Mouse (Mus musculus) testis, postnatal 10 days (tissue): ENCODE results near the gene Pex19.
A peak's percentile ranks its signal among the peaks of the same experiment; 100 is the strongest.

Source experiments
- DNase-seq: peaks from one replicate; pipeline ENCODE4 v3.0.0; 2021; ENCODE audit warnings: low spot score

Gene Pex19

DNA sequence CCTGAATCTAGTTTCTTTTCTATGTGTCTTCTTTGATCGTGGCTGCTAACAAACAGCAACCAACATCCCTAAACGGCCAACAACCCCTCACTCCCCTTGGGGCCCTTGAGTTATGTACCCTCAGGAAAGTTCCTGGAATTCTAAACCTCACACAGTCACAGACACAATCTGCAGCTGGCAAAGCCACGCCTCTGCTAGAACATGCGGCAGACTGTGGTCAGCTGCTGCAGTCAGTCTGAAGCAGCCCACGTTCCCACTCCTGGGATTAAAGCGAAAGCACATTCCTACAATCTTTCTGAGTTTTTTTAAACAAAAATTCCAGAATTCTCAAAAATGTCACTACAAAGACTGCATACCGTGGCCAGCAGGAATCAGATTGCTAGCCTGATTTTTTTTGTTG is 7.0 kb downstream of the Pex19 start:
- no peak for DNase-seq

DNA sequence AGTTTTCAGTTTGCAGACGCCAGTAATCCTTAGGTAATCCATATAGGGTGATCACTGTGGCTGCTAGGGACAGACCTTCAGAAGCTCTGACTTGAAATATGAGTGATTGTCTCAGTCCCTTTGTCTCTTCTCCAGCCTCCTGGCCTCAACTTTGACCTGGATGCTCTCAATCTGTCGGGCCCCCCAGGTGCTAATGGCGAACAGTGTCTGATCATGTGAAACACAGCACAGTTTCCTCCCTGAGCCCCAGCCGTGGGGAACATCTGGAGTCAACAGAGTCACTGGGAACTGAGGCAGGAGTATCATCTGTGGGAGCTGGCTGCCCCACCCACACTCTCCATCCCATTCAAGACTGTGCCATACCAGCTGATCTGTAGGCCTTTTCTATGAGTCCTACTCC is 7.5 kb downstream of the Pex19 start:
- DNase-seq = no peak

DNA sequence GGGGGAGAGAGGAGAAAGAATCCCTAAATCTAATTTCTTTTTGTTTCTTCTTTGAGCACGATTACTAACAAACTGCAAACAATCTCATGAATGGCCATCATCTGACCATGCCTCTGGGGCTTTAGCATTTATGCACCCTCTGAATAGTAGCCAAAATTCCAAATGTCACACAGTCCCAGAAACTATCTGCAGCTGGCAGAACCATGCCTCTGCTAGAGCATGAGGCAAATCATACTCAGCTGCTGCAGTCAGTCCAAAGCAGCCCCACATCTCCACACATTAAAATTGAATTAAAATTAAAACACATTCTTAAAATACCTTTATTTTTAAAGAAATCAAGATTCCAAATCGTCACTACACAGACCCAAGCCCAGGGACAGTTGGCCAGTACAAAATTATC is 13.6 kb downstream of the Pex19 start:
- DNase-seq = no peak

DNA sequence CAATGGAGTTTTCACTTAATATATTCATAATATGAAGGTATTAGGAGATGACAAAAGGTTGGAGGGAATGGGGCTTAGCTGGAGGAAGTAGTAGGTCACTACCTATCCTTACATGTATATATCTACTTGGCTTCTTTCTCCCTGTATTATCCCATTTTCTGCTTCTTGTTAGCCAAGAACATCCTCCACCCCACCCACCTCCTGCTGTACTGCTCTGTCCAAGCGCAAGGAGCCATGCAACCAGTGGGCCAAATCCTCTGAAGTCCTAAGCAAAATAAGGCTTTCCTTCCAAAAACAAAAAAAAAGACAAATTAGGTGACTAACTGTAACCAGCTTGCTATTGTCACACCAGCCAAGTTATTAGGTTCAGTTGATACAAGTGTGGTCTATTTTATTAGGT is 14.3 kb downstream of the Pex19 start:
- no peak for DNase-seq

DNA sequence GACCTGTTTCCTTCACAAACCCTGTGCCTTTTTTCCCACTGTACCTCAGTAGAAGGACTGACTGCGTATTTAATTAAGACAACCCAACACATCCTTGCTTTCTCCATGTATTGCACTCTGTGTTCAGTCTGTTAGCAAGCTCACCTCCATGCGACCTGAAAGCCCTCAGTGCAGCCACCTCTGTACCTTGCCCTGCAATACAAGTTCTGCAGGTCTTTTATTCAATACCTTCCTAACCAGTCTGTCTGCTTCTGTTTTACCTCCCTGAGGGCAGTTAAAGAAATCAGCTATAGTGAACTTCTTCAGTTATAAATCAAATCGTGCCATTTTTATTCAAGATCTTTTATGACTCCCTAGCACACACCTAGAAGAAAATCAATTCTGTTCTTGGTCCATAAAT is 15.0 kb downstream of the Pex19 start:
- no peak for DNase-seq

DNA sequence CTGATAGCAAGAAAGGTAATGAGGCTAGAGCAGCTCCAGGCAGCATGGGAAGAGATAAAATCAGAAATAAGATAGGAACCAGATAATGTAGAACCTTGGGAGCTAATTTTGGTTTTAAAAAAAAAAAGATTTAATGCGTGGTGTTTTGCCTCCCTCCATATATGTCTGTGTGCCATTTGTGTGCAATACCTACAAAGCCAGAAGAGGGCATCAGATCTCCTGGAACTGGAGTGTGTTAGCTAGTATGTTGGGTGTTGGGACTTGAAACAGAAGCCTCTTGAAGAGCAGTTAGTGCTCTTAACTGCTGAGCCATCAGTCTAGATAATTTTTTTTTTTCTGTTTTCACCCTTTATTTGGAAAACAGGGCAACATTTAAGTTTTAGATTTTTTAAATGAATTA is 17.0 kb downstream of the Pex19 start:
- DNase-seq = peak; percentile 63

DNA sequence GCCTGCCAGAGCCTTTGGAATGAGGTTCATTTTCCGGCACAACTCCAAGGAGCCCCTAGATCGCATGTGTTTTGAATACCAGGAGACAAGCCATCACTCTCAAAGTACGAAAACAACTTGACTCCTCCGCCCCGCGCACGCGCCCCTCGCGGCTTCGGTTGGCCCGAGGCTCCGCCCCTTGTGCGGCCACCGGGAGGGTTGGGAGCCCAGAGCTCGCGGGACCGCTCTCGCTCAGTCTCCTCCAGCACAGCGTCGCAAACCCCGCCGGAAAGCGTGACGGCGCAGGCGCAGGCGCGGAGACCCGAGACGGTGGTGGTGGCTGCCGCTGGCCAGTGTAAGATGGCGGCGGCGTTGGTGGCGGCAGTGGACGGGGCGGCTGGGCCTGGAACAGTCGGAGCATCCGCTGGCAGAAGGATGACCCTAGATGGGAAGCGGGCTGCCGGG is 21.3 kb downstream of the Pex19 start, which contains the start of gene Dcaf8:
Dcaf8 (plus strand) TSS at position 250 of the 444 bp plus-strand sequence.
- DNase-seq = peak; percentile 98

DNA sequence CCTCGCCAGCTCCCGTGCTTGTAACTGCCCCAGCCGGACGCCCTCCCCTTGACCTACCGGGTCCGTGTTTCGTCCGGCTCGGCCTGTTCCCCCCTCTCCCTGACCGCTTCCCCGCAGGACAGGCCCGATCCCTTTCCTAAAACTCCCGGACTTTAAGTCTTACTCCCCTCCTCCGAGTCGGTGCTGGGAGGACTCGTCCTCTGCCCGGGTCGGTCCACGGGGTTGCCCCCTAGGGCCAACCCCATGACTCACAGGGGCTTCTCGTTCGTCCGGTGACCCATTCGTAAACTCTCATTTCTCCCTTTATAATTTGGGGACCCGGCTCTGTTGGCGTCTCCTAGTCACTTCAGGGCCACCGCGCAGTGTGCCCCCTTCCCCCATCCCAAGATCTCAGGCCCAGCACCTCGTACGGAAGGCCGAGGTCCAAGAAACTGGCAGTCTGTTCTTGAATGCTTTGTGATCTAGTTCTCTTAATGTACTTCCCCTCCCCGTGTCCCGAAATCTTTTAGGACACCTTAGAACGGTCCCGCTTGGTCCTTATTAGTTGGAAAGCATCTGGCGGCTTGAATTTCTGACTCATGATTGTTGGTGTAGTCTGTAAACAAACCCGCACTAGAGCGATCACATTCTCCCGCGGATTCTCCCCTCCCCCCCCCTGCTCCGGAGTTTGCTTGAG is 21.9 kb downstream of the Pex19 start:
- peak; percentile 66 for DNase-seq

DNA sequence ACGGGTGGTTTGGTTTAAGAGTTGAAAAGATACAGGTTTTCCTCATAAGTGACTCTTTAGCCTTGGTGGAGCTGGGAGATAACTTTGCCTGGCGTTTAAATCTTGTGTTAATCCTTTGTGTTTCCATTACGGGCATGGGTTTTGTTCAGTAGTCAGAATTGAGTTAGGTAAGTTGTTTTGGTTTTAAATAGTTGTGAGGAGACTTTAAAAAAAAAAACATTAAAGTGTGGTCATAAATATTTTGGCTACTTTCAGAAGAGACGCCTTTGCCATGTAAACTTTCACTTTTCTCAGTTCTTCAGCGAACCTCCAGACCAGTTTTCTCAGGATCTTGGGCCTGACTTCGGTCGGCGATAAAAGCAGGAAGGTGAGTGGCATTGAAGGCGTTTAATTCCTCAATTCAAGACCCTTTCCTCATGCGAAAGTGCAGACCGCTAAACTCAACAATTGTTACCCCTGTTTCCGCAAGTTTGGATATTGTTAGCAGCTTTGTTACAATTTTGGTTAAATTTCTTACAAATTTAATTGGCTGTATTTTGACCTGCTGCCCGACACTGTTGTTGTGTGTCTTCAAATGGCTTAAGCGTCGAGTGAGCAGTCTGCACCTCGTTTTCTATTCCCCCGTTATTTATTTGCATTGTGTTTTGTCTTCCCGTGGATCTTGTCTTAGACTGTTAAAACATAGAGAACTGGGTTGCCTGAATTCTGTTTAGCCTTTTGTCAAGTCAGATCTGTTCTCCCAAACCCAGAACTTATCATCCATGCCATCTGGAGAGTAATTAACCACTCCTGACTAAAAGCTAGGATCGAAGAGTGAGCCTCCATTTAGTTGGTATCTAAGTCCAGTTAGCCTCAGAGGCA is 22.6 kb downstream of the Pex19 start:
- no peak for DNase-seq

DNA sequence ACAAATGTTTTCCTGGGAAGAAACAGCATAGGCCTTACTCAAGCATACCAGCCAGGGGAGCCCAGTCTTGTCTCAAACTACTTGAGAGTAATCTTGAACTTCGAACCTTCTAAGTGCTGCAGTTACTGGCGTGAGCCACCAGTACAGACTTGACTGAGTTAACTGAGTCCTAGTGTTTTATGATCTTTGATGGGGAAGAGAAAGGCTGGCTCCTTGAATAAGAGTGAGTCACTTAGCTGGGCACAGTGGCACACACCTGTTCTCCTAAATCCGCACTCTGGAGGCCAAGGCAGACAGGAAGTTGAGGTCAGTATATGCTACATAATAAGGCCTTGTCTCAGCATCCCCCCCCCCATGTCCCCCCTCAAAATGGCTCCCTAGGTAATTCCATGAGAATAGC is 28.0 kb downstream of the Pex19 start:
- DNase-seq = no peak

DNA sequence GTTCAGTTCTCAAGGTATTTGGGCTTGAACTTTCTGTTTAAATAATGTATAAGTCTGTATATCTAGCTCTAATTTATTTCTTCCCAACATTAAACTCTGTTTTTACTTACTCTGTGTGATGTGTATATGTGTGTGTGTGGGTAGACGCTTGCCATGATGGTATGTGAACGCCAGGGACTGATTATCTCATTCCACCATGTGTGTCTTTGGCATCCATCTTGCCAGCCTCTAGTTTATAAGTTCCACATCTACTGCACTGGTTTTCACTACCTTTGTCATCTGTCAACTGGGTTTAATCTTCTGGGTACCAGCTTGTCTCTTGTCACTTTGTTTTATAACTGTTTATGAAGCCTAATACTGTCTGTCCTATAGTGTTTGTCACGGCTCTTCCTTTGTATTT is 29.0 kb downstream of the Pex19 start:
- DNase-seq = no peak

DNA sequence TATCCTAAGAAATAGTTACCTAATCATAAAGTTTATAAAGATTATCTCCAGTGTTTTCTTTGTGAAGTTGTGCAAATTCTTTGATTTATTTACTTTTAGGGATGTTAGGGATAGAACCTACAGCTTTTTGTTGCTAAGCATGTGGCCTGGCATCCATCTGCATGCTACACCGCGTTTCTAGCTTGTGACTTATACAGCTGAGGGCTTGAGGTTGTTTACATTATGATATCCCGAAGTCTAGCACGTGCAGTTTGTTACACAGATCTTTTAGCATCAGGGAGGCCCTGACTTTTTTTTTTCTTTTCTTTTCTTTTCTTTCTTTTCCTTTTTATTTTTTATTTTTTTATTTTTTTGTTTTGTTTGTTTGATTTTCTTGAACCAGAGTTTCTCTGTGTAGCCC is 33.4 kb downstream of the Pex19 start:
- DNase-seq = no peak

DNA sequence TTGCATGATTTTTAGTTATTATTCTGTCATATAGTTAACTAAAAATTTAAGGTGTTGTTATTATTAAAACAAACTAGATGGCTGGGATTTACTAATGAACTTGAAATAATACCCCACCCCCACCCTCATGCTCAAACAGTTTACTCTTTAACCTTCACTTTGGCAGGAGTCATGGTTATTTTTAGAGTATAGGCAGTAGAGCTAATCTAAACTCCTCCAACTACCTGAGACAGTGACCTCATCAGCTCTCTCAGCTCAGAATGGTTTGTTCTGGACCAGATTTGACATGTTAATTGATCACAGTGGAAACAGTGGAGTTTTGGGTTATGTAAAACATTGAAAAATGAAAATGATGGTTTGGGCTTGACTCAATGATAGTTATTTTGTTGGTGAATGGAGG is 34.0 kb downstream of the Pex19 start:
- DNase-seq = no peak

DNA sequence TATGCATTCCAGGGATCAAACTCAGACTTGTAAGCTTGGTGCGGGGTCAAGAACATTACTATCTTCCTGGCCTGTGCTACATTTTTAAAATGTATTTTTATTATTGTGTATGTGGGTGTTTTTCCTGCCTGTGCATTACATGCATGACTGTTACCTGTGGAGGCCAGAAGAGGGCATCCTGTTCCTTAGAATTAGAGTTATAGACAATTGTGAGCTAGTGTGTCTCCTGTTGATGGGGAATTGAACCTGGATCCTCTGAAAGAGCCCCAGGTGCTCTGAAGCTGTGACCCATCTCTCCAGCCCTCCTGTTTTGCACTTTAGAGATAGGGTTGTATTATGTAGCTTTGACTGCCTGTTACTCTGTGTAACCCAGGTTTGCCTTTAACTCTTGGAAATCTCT is 35.5 kb downstream of the Pex19 start:
- DNase-seq = no peak

DNA sequence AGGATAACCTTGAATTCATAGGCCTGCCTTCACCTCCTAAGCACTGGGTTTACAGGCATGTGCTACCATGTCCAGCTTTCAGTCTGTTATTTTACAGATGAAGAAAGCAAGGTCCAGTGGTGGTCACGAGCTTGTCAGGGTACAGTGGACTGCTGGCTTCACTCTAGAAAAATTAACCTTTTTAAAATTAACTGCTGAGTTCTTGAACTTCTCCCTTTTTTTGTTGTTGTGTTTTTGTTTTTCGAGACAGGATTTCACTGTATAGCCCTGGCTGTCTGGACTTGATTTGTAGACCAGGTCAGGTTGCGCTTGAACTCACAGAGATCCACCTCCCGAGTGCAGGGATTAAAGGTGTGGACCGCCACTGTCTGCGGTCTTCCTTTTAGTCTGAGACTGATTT is 36.4 kb downstream of the Pex19 start:
- DNase-seq = no peak

DNA sequence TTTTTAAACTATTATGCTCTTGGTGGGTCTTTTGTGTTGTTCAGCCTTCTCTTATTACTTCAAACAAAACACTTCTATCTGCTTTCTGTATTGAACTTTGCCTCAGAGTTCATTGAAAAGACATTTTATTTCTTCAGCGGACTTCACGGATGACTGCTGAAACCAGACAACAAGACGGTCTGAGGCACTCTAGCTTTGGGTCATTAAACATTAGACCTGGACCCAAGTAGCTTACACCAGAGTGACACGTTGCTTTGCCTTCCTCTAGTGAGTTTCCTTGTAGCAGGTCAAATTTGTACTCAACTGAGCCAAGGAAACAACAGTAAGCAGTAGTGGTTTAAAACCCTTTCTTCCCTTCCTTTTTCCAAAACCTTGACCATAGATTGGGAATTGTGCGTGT is 41.4 kb downstream of the Pex19 start:
- no peak for DNase-seq

DNA sequence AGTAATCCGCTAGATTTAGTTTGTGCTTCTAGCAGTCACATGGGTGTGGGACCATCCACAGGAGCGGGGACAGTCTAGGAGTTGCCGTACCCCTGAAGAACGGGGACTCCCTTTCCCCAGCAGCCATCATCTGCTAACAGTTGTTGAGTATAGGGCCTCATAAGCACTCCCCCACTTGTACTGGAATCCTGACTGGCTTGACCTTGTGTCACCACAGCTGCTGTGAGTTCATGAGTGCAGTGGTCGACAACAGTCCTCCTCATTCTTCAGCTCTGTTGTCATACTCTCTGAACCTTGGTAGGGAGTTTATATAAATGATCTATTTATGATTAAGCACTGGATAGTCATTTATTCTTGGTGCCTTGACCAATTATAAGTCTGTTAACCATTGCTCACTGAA is 43.3 kb downstream of the Pex19 start:
- no peak for DNase-seq

DNA sequence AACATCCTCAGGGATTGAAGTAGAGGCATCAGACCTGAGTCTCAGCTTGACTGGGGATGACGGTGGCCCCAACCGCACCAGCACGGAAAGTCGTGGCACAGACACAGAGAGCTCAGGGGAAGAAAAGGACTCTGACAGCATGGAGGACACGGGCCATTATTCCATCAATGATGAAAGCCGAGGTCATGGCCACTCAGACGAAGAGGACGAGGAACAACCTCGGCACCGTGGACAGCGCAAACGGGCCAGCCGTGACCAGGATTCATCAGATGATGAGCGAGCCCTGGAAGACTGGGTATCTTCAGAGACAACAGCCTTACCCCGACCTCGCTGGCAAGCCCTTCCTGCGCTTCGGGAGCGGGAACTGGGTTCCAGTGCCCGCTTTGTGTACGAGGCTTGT is 45.8 kb downstream of the Pex19 start:
- DNase-seq = no peak

DNA sequence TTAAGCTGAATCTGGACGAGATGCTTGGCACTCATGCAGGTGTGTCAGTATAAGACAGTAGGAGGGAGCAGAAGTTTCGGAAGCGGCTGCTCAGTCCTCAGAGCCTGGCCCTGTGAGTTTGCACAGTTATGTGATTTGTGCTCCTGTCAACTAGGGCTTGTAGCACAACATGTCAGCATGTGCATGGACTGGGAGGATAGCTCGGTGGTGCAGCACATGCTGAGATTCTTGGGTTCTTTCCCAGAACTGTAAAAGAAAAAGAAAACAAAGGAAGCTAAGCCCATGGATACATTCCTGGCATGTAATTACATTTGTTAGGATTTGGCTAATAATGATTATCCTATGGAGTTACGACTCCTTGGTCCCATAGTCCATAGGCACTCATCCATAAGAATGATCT is 46.6 kb downstream of the Pex19 start:
- DNase-seq = no peak

DNA sequence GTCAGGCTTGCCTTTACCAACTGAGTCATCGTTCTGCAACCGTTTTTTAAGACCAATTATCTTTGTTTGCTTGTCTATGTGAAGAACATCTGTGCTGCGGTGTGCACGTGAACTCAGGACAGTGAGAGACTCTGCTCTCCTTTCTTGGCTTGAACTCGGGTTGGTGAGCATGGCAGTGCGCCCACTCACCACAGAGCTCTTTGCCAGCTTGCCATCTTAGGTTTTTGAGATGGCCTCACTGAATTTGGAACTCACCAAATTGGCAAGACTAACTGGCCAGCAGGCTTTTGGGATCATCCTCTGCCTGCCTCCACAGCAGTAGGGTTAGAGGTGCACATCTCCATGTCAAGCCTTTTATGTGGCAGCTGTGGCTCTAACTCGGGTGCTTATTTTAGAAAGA is 51.2 kb downstream of the Pex19 start:
- DNase-seq = no peak

DNA sequence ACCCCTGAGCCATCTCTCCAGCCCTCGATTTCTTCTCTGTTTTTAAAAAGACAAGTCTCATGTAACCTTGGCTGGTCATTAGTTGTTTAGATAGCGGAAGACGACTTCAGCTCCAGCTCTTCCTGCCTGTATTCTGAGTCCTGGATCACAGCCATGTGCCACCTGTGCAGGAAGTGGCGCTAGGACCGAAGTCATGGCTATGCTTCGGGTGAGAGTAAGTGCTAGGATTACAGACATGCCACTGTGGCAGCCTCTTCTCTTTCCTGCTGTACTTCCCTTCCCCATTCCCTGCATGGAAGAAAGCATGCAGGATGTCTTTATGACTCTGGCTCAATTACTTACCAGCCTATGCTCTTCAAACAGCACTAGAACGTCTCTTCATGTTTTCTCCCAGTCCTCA is 52.5 kb downstream of the Pex19 start:
- no peak for DNase-seq

DNA sequence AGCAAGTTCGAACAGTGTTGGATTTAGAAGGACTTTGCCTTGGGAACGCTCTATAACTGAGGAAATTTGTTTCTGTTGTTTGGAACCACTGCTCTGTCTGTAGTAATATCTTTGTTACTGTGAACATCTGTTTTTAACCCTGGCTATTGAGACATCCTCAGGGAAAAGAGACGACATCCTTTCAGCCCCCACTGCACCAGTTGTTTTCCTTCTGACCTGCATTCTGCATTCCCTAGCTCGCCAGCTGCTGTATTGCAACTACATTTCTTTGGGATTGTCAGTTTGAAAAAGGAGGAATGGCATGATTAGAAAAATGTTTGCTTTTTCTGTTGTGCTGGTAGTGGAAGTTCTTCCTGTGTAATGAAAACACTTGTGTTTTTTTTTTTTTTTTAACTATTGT is 54.3 kb downstream of the Pex19 start:
- DNase-seq = no peak

DNA sequence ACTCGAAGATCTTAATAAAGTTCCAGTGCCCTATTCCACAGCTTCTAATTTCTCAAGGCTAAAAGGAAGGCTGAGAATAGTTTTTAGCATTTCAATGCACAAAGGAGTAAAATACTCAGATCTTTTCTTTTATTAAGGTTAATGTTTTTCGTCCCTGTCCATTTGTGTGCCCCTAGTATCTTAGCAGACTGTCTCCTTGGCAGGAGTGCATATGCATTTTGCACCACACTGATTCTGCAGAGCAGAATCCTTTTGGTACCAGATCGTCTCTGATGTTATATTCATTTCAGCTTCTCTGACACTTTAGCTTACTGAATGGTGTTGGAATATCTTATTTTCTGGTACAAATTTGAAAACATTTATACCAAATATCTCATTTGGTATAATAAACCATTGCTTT is 55.2 kb downstream of the Pex19 start:
- no peak for DNase-seq

DNA sequence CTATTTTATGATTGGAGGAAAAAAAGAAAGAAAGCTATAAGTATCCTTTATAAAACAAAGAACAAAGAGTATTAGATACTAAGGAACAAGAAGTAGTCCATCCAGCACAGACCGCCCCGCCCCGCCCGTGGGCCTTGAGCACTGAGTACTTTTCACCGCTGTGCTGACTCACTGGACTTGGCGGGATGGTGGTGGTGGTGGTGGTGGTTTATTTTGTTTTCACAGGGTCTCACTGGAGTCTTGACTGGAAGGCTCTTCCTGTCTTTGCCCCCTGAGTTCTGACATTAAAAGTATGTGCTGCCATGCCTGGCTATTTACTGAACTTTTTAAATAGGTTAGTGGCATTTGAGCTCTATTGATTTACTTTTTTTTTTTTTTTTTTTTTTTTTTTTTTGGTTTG is 56.5 kb downstream of the Pex19 start:
- DNase-seq = no peak
